Mouse (Mus musculus): Measurements from ENCODE around the gene N4bp2l2. TPM values are rescaled to one million over a fixed set of nuclear protein-coding genes. Genes with fewer than 3 reads are reported as not detected.

N4bp2l2 gene
- polyA plus RNA-seq, 1 experiment from 2014 or later = 45.1 TPM

GRCm38 (mm10) chr5:150589945-150590344 lies 76.0 kb downstream of the N4bp2l2 start:
- Histone ChIP-seq H3K4me1 (replicated peaks; ENCODE audit: insufficient read depth, low read length) (peaks cover 9% of the 10 kb centered on the region; the same call in 1 of the 2 replicates), H3K27ac (no peak overlapping the region), H3K4me3 (replicated peaks; ENCODE audit: low read depth, low read length) (no peak overlapping the region), H3K27me3 (ENCODE audit: insufficient read depth, low read length) (no peaks in the 10 kb centered on the region), H3K4me2 (ENCODE audit: low read length) (no peak overlapping the region), H3K9me3 (replicated peaks; ENCODE audit: low read length) (no peaks in the 10 kb centered on the region), H3K36me3 (ENCODE audit: insufficient read depth, low read length) (no peaks in the 10 kb centered on the region), H3K9ac (ENCODE audit: low read depth, low read length) (no peak overlapping the region)
- 62% methylated on average over 2 of the region's 2 CpGs for WGBS
- no peak for ATAC-seq (replicated peaks; ENCODE audit: low FRiP score, low read depth)
- DNase-seq (ENCODE audit: low spot score) = no peak
- no peak for TF ChIP-seq CTCF (IDR thresholded peaks at IDR 0.05; ENCODE audit: low read depth)

GRCm38 (mm10) chr5:150584337-150584729 lies 81.7 kb downstream of the N4bp2l2 start:
- no peaks in the 10 kb centered on the region for H3K36me3 ChIP-seq (ENCODE audit: insufficient read depth, low read length)
- no peaks in the 10 kb centered on the region for H3K9me3 ChIP-seq (replicated peaks; ENCODE audit: low read length)
- no peak overlapping the region for H3K4me2 ChIP-seq (ENCODE audit: low read length)
- no peaks in the 10 kb centered on the region for H3K4me1 ChIP-seq (replicated peaks; ENCODE audit: insufficient read depth, low read length)
- ATAC-seq (replicated peaks; ENCODE audit: low FRiP score, low read depth) = no peak
- H3K27me3 ChIP-seq (ENCODE audit: insufficient read depth, low read length) = no peaks in the 10 kb centered on the region
- no peak for TF ChIP-seq CTCF (IDR thresholded peaks at IDR 0.05; ENCODE audit: low read depth)
- WGBS = 29% methylated on average over 6 of the region's 6 CpGs
- H3K9ac ChIP-seq (ENCODE audit: low read depth, low read length) = no peak overlapping the region
- no peak overlapping the region for H3K27ac ChIP-seq
- DNase-seq (ENCODE audit: low spot score) = no peak
- no peak overlapping the region for H3K4me3 ChIP-seq (replicated peaks; ENCODE audit: low read depth, low read length)

- no peak overlapping the region for H3K27ac ChIP-seq
- peak; percentile 63; the same call in 1 of the 2 replicates for ATAC-seq (replicated peaks; ENCODE audit: low FRiP score, low read depth)
Observed at GRCm38 (mm10) chr5:150583622-150584336, 82.2 kb downstream of the N4bp2l2 start.

GRCm38 (mm10) chr5:150583181-150583580 lies 82.8 kb downstream of the N4bp2l2 start:
- 81% methylated on average over 5 of the region's 5 CpGs for WGBS
- DNase-seq (ENCODE audit: low spot score) (no peak), ATAC-seq (replicated peaks; ENCODE audit: low FRiP score, low read depth) (no peak)
- H3K9ac ChIP-seq (ENCODE audit: low read depth, low read length) = no peak overlapping the region
- H3K4me2 ChIP-seq (ENCODE audit: low read length) = no peak overlapping the region
- H3K4me1 ChIP-seq (replicated peaks; ENCODE audit: insufficient read depth, low read length) = no peaks in the 10 kb centered on the region; the same call in 1 of the 2 replicates
- no peaks in the 10 kb centered on the region for H3K27me3 ChIP-seq (ENCODE audit: insufficient read depth, low read length)
- no peak overlapping the region for H3K4me3 ChIP-seq (replicated peaks; ENCODE audit: low read depth, low read length)
- no peak overlapping the region for H3K27ac ChIP-seq
- no peak for TF ChIP-seq CTCF (IDR thresholded peaks at IDR 0.05; ENCODE audit: low read depth)
- H3K36me3 ChIP-seq (ENCODE audit: insufficient read depth, low read length) = no peaks in the 10 kb centered on the region
- H3K9me3 ChIP-seq (replicated peaks; ENCODE audit: low read length) = no peaks in the 10 kb centered on the region

More at GRCm38 (mm10) chr5:150583622-150584336, 82.2 kb downstream of the N4bp2l2 start:
- Histone ChIP-seq H3K4me2 (ENCODE audit: low read length) (no peak overlapping the region), H3K9ac (ENCODE audit: low read depth, low read length) (no peak overlapping the region), H3K4me1 (replicated peaks; ENCODE audit: insufficient read depth, low read length) (no peaks in the 10 kb centered on the region; the same call in 1 of the 2 replicates), H3K36me3 (ENCODE audit: insufficient read depth, low read length) (no peaks in the 10 kb centered on the region), H3K9me3 (replicated peaks; ENCODE audit: low read length) (no peaks in the 10 kb centered on the region), H3K4me3 (replicated peaks; ENCODE audit: low read depth, low read length) (no peak overlapping the region), H3K27me3 (ENCODE audit: insufficient read depth, low read length) (no peaks in the 10 kb centered on the region)
- DNase-seq (ENCODE audit: low spot score) = peak; percentile 39
- no peak for TF ChIP-seq CTCF (IDR thresholded peaks at IDR 0.05; ENCODE audit: low read depth)
- 38% methylated on average over 5 of the region's 5 CpGs for WGBS

GRCm38 (mm10) chr5:150581180-150581579 lies 84.8 kb downstream of the N4bp2l2 start:
- H3K27ac ChIP-seq = no peak overlapping the region
- no peaks in the 10 kb centered on the region for H3K9me3 ChIP-seq (replicated peaks; ENCODE audit: low read length)
- no peak overlapping the region for H3K9ac ChIP-seq (ENCODE audit: low read depth, low read length)
- H3K4me1 ChIP-seq (replicated peaks; ENCODE audit: insufficient read depth, low read length) = no peaks in the 10 kb centered on the region; the same call in 1 of the 2 replicates
- WGBS = 80% methylated on average over 6 of the region's 6 CpGs
- no peak for DNase-seq (ENCODE audit: low spot score)
- H3K36me3 ChIP-seq (ENCODE audit: insufficient read depth, low read length) = no peaks in the 10 kb centered on the region
- TF ChIP-seq CTCF (IDR thresholded peaks at IDR 0.05; ENCODE audit: low read depth) = no peak
- H3K27me3 ChIP-seq (ENCODE audit: insufficient read depth, low read length) = no peaks in the 10 kb centered on the region
- H3K4me2 ChIP-seq (ENCODE audit: low read length) = no peak overlapping the region
- ATAC-seq (replicated peaks; ENCODE audit: low FRiP score, low read depth) = no peak
- no peak overlapping the region for H3K4me3 ChIP-seq (replicated peaks; ENCODE audit: low read depth, low read length)

GRCm38 (mm10) chr5:150578613-150579171 lies 87.3 kb downstream of the N4bp2l2 start:
- Histone ChIP-seq H3K4me3 (replicated peaks; ENCODE audit: low read depth, low read length) (no peak overlapping the region), H3K4me2 (ENCODE audit: low read length) (no peak overlapping the region), H3K4me1 (replicated peaks; ENCODE audit: insufficient read depth, low read length) (no peaks in the 10 kb centered on the region; the same call in 1 of the 2 replicates), H3K9ac (ENCODE audit: low read depth, low read length) (no peak overlapping the region), H3K27ac (no peak overlapping the region), H3K9me3 (replicated peaks; ENCODE audit: low read length) (no peaks in the 10 kb centered on the region), H3K27me3 (ENCODE audit: insufficient read depth, low read length) (no peaks in the 10 kb centered on the region), H3K36me3 (ENCODE audit: insufficient read depth, low read length) (no peaks in the 10 kb centered on the region)
- ATAC-seq (replicated peaks; ENCODE audit: low FRiP score, low read depth) = no peak; the same call in 1 of the 2 replicates
- peak; percentile 79 for DNase-seq (ENCODE audit: low spot score)
- WGBS = 33% methylated on average over 6 of the region's 6 CpGs
- no peak for TF ChIP-seq CTCF (IDR thresholded peaks at IDR 0.05; ENCODE audit: low read depth)

Data from kidney, postnatal 0 days (tissue).